Mouse (Mus musculus) right cerebral cortex, adult 18-20 months (tissue): ENCODE results near the gene Slc7a7.

Source experiments
- DNase-seq: peaks from one replicate; pipeline ENCODE4 v3.0.0; 2022; ENCODE audit warnings: mixed read lengths

The Slc7a7 gene

DNA sequence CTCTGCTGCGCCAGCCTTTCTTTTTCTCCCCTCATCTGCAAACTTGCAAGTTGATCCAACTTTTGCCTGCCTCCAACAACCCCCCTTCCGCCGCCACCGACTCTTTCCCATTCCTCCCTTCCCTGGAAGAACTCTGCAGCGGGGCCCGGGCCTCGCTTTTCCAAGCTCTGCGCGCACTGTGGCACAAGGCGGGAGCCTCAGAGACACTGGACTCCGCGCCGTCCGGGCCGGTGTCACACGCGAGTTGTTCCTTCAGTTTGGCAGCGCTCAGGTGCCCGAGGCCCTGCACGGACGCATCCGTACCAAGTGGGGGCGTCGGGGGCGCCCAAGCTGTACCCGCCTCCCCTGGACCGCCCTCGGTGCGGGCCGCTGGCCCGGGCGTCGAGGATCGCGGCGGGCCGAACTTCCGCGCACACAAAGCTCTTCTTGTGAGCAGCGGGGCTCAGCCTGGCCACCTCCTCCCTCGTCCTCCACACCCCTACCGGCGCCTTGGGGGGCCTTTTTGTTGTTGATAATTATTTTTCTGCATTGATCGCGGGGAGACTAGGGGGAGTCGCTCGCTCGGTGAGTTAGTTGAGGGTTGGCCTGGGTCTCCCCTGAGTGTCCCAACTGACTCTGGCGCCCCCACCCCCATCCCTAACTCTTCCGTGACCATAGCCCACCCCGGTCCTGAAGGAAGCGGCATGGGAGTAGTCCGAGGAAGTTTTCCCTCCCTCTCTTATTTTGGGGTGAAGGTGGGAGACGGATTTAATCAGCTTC is 14.7 kb upstream of the Slc7a7 start:
- DNase-seq, result no peak

- peak; percentile 30 for DNase-seq
Observed at GRCm38 (mm10) chr14:54431334-54432077, 13.9 kb upstream of the Slc7a7 start, which contains the start of gene Mmp14. TSS of gene Mmp14 (plus strand) at chr14:54431612.

DNA sequence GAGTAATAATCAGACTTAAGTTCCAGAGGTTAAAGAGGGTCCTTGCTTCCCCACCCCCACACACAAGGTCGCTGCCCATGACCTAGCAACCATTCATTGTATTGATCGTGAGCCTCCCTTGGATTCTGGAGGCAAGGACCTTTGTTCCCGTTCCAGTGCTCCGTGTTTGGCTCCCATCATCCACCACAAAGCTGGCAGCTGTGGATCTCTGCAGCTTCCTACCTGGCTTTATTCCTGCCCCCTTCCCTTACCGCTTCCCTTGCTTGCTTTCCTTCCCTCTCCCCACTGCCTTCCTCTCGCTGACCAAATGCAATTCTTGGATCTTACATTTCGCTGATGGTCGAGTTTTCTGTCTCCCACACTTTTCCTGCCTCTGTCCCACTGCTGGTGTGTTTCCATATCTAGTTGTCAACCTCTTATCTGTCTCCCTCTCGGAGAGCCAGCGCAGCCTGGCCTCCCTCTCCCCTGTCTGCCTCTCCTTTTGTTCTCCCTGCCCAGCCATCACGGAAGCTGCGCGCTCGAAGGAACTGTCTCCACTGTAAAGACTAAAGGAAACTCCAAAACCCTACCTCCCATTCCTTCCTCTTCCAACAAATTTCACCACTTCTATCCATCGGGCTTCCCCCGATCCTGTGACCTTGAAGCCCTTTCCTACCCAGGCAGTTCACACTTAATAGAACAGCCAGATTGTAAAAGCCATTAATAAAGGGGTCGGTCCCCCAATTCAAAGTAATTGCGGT is 13.0 kb upstream of the Slc7a7 start:
- DNase-seq, result no peak

- no peak for DNase-seq
Observed at GRCm38 (mm10) chr14:54429332-54430093, 11.9 kb upstream of the Slc7a7 start.

- DNase-seq, result no peak
Observed at GRCm38 (mm10) chr14:54428421-54428820, 10.8 kb upstream of the Slc7a7 start.

DNA sequence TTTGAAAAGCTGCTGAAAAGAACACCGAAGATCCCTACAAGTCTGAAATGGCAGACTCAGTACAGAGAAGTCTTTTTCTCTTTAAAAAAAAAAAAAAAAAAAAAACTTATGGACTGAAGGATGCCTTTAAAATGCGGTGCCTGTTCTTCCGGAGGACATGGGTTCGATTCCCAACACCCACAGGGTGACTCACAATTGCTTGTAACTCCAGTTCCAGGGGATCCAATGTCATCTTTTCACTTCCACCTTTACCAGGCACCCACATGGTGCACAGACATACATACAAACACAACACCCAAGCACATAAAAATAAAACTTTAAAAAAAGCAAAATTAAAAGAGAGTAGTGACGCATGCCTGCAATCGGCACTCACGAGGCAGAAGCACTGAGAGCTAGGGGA is 10.1 kb upstream of the Slc7a7 start:
- no peak for DNase-seq

GRCm38 (mm10) chr14:54426689-54427398 is 9.3 kb upstream of the Slc7a7 start, which contains the start of gene Mrpl52:
TSS of gene Mrpl52 (plus strand) at chr14:54426909.
- peak; percentile 92 for DNase-seq

- DNase-seq, result no peak
Observed at GRCm38 (mm10) chr14:54426003-54426688, 8.6 kb upstream of the Slc7a7 start.

DNA sequence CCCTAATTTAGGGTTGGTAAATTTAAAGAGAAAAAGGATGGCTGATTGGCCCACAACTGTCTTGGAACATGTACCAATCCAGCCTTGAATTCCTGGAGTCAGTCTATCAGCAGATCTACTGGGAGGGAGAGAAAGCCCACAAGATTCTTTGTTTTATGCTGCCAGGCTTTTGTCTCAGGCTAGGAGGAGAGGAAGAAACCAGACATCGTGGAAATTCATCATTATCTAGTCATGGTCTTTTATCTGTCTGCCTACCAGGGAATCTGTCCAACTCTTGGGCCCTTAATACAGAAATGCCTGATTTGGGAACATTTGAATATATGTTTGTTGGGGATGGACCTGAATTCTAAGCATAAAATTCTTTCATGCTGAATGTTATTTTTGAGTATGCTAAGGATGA is 8.0 kb upstream of the Slc7a7 start:
- DNase-seq, result no peak

GRCm38 (mm10) chr14:54424634-54425033 is 7.1 kb upstream of the Slc7a7 start:
- no peak for DNase-seq

DNA sequence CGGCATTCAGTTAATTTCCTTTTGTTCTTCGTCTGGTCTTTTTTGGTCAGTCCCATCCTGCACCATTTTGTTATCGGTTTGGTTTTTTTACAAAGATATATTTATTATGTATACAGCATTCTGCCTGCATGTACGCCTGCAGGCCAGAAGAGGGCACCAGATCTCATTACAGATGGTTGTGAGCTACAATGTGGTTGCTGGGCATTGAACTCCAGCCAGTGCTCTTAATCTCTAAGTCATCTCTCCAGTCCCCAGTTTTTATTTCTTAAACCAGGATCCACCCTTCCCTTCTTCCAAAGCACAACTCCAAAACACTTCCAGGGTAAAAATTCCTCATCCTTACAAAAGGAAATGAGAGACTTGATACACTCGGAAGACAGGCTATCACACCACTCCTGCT is 5.8 kb upstream of the Slc7a7 start:
- no peak for DNase-seq

GRCm38 (mm10) chr14:54421014-54421413 is 3.4 kb upstream of the Slc7a7 start:
- DNase-seq, result no peak

- no peak for DNase-seq
Observed at GRCm38 (mm10) chr14:54416830-54417229, 750 bp downstream of the Slc7a7 start.

GRCm38 (mm10) chr14:54416229-54416775 is 1.3 kb downstream of the Slc7a7 start:
- no peak for DNase-seq

- no peak for DNase-seq
Observed at GRCm38 (mm10) chr14:54415241-54416020, 2.1 kb downstream of the Slc7a7 start.

GRCm38 (mm10) chr14:54413877-54414700 is 3.5 kb downstream of the Slc7a7 start:
- no peak for DNase-seq

GRCm38 (mm10) chr14:54412629-54413170 is 4.9 kb downstream of the Slc7a7 start:
- DNase-seq, result peak; percentile 28

DNA sequence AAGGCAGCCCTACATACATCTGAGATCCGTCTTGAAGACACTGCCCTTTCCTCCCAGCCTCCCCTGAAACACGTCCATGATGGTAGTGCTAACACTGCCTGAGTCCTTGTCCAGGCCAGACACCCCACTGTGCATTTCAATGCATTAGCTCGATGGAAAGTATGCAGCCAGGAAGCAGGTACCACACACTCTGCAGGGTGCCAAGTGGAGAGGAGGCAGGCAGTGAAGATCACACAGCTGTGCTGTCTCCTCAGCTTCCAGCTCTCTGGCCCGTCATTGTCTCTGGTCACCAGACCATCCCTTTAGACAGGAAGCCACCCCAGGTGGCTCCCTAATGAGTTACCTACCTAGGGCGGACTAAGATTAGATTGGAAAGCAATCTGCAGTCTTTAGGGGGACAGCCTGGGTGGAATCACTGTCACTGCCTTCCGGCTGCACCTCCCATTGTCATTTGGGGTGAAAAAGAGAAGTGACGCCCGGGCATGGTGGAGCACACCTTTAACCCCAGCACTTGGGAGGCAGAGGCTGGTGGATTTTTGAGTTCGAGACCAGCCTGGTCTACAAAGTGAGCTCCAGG is 5.5 kb downstream of the Slc7a7 start:
- no peak for DNase-seq
